Mouse (Mus musculus) ovary, postnatal 36 days (tissue): ENCODE measurements at regions not wholly inside any gene's neighbourhood (a gene's known extent, or its start where the extent isn't known, plus 50 kb on each side); places are given as distances from the start of the nearest gene placed in this dataset.
A peak's percentile ranks its signal among the peaks of the same experiment; 100 is the strongest.

Experiments used
- DNase-seq: peaks from one replicate; pipeline ENCODE4 v3.0.0; 2022; ENCODE audit warnings: low spot score, mixed read lengths

DNA sequence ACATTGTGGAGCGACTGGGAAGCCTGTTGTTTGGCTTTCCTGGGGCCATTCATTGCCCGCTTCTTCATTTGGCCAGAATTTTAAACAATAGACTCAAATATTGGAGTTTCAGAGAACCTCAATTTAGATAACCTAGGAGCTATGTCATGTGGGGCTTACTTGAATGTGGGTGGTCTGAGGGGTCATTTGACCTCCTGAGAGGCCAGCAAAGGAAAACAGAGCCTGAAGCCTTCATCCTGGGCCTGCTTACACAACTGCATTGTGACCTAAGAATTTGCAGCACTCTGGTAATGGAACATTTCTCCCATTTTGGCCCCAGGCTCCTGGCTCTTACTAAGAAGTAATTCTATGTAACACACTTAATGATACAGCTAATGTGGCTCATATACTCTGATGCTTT lies 348.2 kb downstream of the Fat4 start:
- DNase-seq: no peak

DNA sequence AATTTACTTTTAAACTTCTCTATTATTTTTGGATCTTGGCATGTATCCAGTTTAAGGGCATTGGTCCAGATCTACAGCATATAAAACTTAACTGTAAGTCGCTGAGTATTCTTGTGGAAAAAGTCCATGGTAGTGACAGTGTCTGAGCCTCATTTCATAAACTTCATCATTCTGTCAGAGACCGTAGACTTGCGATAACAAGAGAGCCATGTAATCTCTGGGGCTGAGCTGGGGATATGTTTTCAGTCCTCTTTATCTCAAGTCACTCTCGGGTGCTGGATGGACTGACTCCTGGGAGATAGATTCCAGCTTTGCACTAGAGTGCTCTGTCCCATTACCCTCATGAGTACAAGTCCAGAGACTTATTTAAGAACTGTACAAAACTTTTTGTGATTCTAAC lies 362.0 kb downstream of the Fat4 start:
- no peak for DNase-seq

DNA sequence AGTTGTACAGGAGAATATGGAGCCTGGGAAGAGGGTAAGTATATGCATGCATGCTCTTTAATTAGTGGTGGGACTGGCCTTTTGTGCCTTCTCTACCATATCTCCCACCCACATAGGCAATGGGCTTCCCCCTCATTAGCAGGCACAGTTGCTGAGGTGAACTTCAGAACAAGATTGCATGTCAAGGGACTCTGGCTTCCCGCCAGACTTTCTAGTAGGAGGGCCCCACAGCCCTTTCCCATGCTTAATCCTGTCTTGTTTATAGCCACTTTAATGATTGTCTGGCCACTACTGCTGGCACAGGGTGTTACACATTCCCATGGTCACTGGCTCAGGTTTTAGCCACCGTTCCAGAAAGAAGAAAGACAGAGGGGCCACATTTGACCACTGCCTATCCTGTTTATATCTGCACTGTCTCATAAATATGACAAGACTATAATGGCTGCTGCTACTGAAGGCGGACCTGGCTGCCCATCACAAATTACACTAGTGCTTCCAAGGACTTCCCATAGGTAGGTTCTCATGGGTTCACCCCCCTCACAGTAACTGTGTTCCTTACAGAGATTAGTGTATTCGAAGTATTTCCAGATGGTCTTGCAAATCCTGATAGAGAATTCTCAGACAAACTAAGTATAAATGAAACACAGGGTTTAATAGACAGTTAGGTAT lies 362.6 kb downstream of the Fat4 start:
- peak; percentile 6 for DNase-seq

DNA sequence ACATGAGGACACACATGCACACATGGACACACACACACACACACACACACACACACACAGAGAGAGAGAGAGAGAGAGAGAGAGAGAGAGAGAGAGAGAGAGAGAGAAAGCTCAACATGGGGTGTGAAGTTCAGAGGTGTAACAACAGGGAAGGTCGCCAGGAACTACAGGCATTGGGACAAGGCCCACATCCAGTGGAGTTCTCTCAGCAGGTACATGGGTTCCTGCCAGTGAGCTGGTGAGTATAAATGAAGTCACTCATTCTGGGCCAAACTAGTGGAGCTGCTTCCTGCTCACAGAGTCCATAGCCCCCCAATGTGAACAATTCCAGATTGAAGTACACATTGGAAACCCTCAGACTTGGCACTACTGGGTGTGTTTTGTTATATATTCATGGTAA lies 366.3 kb downstream of the Fat4 start:
- DNase-seq: no peak

DNA sequence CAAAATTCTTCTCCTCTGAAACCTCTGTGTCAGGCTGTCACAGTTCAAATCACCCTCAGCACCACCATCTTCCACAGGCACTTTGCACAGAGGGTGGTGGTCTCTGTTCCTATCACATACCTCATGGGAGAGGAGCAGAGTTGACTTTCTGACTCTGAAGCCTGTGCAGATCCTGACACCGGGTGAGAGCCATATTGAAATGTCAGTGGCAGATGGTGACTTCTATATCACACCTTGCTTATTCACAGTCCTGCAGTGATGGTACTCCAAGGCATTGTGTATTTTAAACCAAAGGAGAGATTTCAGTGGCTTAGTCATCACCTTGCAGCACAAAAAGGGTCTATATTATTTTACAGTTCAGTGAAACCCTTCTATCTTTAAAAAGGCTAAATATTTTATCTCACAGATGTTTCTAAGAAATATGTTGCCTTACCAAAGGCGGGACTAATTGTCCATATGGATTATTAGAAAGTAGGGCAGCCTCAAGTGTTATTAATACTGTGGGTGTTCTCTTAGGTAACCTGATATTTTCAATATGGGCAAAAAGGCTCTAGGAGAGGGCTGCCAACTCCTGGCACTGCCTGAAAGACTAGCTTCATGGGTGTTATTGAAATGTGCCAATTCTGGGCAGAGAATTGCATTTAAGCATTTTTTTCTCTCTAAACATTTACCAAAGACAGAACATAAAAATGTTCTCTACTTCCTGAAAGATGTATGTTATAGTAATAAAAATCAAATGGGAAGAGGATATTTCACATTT lies 378.1 kb downstream of the Fat4 start:
- DNase-seq: no peak

DNA sequence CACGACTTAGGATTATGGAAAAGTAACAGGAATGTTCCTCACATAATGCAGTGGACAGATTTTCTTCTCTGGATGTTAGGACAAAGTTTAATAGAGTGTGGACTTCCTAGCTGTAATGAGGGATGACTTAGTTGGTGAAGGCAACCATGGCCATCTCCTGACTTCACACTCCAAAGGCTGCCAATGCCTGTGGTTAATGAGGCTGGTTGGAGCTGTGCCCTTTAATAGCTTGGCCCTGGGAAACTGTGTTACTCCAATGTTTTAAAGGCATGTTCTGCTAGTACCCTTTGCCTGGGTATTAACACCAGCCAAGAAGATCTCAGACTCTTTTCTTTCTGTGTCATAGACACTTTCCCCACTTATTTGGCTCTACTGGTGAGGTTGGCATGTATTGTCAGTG lies 378.9 kb downstream of the Fat4 start:
- DNase-seq: no peak

DNA sequence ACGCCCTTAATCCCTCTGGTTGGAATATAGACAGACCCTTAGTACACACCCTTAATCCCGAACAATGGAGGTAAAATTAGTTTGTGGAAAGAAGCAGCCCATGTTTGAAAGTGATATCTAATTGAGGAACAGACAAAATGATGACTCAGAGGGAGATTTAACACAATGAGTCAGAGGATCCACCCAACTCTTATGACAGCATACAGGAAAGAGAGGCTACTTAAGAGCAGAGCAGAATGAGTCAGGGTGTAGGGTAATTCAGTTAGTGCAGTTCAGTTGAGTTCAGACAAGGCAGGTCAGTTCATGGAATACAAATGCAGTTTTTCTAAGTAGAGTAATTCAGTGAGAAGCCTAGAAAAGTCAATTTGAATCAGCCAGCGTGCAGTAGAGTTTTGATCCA lies 382.6 kb downstream of the Fat4 start:
- no peak for DNase-seq

DNA sequence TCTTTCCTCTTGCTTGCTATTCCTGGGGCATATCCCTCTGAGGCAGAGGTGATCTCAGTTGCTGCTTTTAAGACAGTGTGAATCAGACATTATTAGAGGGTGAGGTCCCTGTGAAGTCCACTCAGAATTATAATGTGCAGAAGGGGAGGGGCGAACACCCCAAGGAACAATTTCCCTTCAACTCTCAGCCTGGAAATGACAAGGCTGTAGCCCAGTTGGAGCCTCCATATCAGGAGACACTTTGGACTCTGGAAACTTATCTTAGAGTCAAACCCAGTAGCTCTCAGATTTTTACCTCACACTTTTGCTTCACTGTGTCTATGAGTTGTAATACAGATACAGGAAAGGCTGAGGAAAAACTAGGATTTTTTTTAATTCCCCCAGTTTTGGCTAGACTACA lies 385.9 kb downstream of the Fat4 start:
- no peak for DNase-seq

DNA sequence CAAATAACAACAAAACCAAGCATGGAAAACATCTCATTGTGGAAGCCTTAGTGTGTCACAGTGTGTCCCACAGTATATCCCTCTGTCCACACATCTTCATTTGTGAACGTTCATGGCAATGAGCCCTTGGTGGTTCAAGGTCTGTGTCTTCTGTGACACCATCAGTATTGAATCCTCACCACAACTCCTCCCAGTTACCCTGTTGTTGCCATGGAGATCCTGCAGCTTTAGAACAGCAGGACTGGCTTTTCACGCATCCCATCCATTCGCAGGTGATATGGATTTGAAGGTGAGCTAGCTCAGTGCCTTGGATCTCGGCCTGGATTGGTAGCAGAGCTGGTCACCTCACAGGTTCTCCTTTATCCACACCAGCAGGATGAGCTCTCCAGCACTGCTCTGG lies 390.2 kb downstream of the Fat4 start:
- DNase-seq: no peak

DNA sequence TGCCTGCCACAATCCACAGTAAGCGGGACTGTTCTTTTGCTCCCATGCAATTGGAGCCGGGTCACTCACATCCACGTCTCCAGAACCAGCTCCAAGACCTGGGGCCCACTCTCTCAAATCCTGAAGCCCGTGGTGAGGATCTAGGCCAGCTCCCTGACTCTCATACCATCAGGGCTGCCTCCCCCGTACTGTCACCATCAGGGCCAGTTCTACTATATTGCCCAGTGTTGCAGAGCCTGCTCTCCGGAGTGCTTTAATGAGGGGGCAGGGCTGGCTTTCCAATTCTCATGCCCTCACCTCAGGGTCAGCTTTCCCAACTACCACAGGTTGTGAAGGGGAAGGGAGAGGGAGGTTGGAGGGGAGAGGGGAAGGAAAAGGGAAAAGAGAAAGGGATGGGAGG lies 390.6 kb downstream of the Fat4 start:
- DNase-seq: no peak

DNA sequence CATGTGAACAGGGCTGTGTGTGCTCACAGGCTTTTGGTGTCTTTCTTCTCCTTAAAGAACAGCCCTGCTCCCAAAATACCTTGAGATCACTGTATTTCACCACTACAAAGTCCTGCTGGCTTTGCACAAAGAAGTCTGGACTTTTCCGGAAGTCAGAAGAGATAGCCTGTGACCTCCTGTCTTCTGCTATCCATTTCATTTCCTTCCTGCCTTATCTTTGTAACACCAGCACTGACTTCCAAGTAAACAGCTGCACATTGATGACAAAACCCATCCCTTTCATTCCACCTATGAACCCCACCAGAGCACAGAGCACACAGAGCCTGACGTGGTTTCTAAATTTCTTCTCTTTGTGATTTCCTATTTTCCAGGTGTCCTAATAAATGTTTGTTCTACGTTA lies 408.5 kb downstream of the Fat4 start:
- no peak for DNase-seq

DNA sequence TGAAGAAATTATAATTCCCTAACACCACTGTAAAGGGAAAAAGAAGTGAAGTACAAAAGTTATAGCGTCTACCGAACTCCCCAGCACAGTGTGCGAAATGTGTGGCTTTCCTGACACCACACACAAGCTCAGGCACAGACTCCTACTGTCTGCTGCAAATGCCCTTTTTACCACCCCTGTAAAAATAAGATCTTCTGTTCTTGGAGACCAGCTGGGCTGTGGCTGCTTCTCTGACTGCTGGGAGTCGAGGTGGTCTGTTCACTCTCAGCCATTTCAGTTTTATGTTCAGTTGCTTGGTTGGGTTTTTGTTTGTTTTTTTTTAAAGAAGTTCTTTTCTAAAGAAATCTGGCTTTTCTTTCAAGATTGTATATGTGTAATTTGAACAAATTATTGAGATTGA lies 409.5 kb downstream of the Fat4 start:
- DNase-seq: no peak

DNA sequence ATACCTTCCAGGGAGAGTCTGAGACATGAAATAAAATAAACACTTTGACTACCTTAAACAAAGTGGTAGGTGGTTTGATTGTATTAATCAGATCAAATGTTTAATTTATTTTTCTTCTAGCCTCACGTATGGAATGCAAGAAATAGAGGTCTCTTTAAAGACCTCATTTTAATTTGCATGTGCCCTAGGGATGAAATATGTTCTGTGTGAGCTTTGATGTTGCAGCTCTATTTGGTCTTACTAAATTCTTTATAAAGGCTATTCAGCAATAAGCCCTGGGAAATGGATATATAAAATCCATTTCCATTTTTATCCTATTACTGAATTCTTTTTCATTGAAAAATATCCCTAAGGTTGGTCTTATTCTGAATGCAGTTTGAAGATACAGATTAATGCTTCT lies 422.7 kb downstream of the Fat4 start:
- no peak for DNase-seq

DNA sequence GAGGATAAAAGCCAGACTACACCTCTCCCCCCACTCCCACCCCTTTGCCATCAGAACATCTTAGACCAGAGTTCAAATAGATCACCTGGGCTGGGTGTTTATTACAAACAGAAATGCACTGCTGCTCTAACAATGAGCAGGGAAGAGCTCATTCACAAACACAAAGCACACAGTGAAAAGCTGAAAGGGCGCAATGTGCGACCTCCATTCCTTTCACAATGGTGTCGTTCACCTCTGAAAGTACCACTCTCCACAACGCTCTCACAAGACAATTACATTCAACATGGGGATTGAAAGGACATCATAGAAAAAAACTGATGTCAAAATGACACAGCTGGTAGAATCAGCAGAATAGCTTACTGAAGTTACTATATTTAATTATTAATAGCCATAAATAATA lies 426.8 kb downstream of the Fat4 start:
- DNase-seq: no peak

DNA sequence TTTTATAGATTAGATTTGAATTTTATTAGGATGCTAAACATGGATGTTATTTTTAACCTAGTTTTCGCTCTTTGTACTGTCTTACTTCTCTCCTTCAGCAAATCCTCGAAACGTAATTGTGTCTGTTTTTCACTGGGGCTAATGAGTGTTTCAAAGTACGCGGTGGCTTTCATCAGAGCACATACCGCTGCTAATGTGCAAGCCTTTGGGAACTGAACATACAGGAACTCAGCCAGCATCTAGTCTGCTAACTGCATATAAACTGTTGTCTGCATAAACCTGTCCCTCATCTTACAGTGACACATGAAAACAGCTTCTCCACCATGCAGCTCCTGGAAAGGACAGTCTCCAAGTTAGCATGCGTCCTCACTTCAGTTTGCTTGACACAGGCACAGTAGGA lies 434.1 kb downstream of the Fat4 start:
- no peak for DNase-seq

DNA sequence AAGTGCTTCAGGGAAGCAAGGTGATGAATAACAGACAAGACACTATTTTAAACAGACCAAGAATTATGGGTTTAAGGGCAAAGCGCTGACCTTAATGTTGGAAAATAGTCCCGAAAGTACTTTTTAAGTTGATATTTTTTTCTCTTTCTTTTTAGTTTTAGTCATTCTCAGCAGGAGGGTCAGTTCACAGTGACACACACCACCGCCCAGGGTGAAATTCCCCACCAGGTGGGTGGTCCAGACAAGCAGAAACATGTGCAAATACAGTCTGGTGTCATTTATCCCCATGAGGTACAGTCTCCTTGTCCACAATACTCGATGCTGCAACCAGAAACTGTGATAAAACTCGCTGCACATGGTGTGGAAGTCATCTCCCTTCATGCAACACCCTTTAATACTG lies 435.5 kb downstream of the Fat4 start:
- DNase-seq: no peak

DNA sequence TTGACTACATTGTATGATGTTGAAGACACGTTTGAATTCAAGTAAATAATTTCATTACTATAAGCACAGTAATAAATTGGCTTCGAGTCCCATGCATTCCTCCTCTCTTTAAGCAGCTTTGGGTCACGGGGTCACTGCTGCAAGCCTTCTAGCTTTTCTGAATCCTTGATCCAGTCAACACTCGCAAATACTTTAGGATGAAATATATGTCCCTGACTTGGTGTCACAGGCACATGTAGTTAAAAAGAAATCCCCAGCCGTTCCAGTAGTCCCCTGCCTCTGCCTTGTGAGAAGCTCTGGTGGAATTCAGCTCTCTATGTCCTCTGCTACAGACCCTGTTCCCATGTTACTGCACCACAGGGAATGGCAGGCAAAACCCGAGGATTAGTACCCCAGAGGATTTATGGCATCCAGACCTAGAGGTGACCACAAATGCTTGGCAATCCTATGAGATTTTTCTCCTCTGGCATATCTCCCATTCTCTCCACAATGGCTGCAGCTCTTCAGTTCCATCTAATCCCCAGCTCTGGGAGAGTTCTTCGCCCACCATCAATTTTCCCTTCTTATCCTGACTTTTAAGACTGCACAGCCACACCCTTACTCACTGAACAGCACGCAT lies 449.0 kb downstream of the Fat4 start:
- DNase-seq: no peak

DNA sequence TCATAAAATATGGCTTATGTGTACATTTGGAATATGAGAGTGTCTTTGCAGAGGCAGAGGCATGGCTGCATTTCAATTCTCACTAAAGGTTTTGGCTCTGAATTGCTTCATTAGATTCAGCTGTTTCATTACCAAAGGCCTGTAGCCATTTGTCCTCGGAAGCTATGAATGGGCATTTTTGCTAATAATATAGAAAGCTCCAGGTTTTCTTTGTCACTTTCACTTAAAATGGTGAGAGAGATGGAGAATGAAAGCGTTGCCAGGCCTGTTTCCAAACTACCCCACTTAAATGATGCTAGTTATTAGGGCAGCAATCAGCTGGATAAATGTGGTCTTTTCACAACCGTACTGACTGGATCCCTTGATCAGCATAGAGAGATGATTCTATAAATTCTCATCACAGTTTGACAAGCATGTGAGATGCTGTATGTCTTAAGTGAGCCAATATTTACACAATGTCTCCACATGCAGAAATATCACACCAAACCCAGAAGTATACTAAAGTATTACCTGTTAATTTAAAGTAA lies 454.5 kb downstream of the Fat4 start:
- DNase-seq: no peak

DNA sequence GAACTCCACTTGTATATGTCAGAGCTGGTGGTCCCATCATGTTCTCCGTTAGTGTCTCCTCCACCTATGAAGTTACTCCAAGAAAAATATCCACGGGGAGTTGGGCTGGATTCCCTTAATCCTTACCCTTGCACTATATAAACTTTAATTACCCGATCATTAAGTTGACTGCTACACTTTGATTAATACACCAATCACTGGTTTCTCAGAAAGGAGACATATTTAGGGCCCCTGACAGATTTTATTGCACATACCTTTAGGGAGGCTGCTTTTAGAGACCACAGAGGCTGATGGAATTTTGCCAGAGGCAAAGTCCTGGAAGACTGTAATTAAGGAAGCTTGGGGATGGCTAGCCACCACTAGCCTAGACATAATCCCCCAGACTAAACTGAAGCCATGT lies 457.3 kb downstream of the Fat4 start:
- DNase-seq: no peak

DNA sequence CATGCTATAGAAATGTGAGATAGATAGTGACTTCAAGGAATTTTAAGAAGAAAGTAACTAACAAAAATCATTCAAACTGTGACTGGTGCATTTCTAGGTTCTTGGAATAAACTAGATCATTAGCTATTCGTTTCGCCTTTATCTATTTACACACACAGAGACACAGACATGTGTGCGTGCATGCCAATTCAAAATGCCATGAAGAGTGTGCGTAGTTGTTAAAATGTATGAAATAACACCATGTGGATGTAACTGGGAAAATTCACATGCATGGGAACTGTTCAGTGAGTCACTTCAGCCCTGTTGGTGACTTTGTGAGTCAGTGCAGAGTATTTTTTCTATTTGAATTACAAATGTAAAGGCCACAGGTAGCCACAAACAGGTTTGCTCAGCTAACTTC lies 460.8 kb downstream of the Fat4 start:
- DNase-seq: no peak

DNA sequence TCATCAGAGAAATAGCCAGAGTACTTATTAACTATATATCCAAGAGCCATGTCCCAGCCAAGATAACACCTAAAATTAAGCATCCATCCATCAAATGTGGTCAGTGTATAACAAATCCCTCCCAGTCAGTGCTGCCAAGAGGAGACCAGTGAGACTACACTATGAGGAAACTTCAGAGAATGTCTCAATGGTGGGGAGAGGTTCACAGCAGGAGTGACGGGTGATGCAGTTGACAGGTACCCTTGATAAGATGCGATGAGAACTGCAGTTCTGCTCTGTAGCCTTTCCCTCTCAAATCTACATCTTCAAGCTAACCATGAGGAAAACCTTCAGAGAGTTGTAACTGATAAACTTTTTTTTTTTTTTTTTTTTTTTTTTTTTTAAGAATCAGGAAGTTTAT lies 470.3 kb downstream of the Fat4 start:
- DNase-seq: no peak

DNA sequence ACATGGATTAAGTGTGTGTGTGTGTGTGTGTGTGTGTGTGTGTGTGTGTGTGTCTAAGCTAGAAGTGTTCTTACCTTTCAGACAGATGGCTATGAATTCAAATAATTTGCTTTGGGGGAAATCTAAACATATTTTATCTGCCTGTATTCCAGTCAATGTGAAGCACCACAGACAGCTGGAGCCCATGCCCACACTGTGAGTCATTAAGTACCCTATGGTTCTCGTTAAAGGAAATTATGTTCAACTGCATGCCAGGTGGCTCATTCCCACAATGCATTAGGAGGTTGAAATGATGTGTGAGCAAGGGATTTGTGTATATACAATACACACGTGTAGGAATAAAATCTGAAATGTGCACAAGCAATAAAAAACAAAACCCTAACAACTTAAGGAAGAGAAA lies 473.5 kb downstream of the Fat4 start:
- DNase-seq: no peak

DNA sequence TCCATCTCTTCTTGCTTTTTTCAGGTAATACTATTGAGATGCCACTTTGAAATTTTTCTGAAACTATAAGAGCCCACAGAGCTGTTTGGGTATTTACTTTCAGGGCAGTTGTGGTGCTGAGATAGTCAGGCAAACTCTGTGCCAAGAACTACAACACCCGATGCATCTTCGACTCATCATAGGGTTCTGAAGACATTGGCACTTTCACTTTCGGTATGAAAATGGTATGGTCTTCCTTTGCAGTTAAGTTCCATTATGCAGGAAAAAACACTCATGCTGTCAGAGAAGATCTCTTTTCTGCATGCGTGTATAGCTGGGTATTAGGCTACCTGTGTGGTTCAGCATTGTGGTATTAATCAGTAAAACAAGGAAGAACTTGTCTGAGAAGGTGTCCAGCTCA lies 484.2 kb downstream of the Fat4 start:
- no peak for DNase-seq
